In the genomic region with DNA sequence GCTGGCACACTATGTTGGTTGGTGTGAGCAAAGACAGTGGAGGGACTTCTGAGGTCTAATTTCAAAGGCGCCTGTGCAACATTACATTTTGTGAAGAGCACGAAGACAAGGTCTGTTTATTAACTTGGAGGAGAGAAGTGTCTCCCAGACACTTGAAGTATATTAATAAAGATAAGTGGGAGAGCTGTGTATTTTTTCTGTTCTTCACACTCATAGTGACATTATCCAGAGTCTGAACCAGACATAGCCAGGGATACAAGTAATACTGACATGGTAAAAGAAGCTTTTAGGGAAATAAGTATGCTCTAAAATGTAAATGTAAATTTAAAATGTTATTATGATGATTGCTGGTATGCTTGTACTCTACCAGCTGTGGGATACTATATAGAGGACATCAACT, we compare ENCODE assay signal across 17 mouse cellular contexts.
DNase-seq lines count a peak whose midpoint lies in the region; ATAC-seq and TF ChIP-seq lines count a peak whose summit lies in the region.
"Had no signal": no experiment of that assay in that cellular context is flagged by ENCODE, and none has a peak within 500 bp of the region (broad histone marks: within the 10 kb centered on the region; RNA-seq: fewer than 3 reads in every experiment).

No protein-coding gene starts in this region.

- no peak for DNase-seq in heart, postnatal 14 days
- peak; percentile 55 for DNase-seq in MN1 (ENCODE audit: low spot score)
- no peak for DNase-seq in embryonic facial prominence, embryonic 14.5 days (ENCODE audit: low spot score)
- no peak for DNase-seq in cerebellum, adult 2 months
- no peak for DNase-seq in urinary bladder, postnatal 4 days (ENCODE audit: low spot score in 2 of 2)
- DNase-seq: adrenal gland, postnatal 10 days; B cell, adult 2 months; gastrocnemius, postnatal 14 days; kidney, adult 2 months; right cerebral cortex, postnatal 14 days; thymus, postnatal 4 days had no signal

- no peaks in the 10 kb centered on the region for H3K4me1 ChIP-seq in heart, embryonic 16.5 days (ENCODE audit: control insufficient read depth, insufficient read depth, low read length)
- H3K4me1 ChIP-seq in embryonic facial prominence, embryonic 14.5 days (ENCODE audit: control insufficient read depth, insufficient read depth, low read length): peaks cover 35% of the 10 kb centered on the region
- peaks cover 15% of the 10 kb centered on the region for H3K4me1 ChIP-seq in limb, embryonic 15.5 days
- no peaks in the 10 kb centered on the region; the same call in 1 of the 2 replicates for H3K4me1 ChIP-seq in cerebellum, adult 2 months (ENCODE audit: control insufficient read depth, insufficient read depth, low read length)
- H3K4me1 ChIP-seq: forebrain, embryonic 12.5 days; hindbrain, embryonic 15.5 days; neural tube, embryonic 12.5 days had no signal

- H3K4me3 ChIP-seq in heart, embryonic 16.5 days (ENCODE audit: low read length): no peak overlapping the region
- no peak overlapping the region for H3K4me3 ChIP-seq in embryonic facial prominence, embryonic 14.5 days (ENCODE audit: low read depth, low read length)
- H3K4me3 ChIP-seq in limb, embryonic 15.5 days: no peak overlapping the region
- H3K4me3 ChIP-seq in cerebellum, adult 2 months (replicated peaks; ENCODE audit: insufficient read depth, low read depth, low read length): no peak overlapping the region
- H3K4me3 ChIP-seq: forebrain, embryonic 12.5 days; hindbrain, embryonic 15.5 days; neural tube, embryonic 12.5 days had no signal

- ATAC-seq in heart, embryonic 16.5 days (replicated peaks; ENCODE audit: extremely low read depth, insufficient read depth, low FRiP score): no peak
- no peak for ATAC-seq in embryonic facial prominence, embryonic 14.5 days (ENCODE audit: low read depth)
- no peak for ATAC-seq in limb, embryonic 15.5 days (ENCODE audit: insufficient number of reproducible peaks, low FRiP score, low TSS enrichment, low read depth)

- no peak for TF ChIP-seq POLR2A in cerebellum, adult 2 months (IDR thresholded peaks at IDR 0.05; ENCODE audit: borderline replicate concordance, insufficient read depth, low read length)

- H3K9ac ChIP-seq in heart, embryonic 16.5 days (ENCODE audit: low read length): no peak overlapping the region
- H3K9ac ChIP-seq in embryonic facial prominence, embryonic 14.5 days (ENCODE audit: low read depth, low read length): no peak overlapping the region
- H3K9ac ChIP-seq in limb, embryonic 15.5 days: no peak overlapping the region
- H3K9ac ChIP-seq: forebrain, embryonic 12.5 days; hindbrain, embryonic 15.5 days; neural tube, embryonic 12.5 days had no signal

- 0 out of 2 replicates have a peak overlapping the region, but pooled peaks have one; percentile 14 for H3K27ac ChIP-seq in heart, embryonic 16.5 days (ENCODE audit: low read length)
- peak overlapping the region; percentile 91 for H3K27ac ChIP-seq in embryonic facial prominence, embryonic 14.5 days (replicated peaks; ENCODE audit: low read depth, low read length)
- peak overlapping the region; percentile 57; the same call in 1 of the 2 replicates for H3K27ac ChIP-seq in limb, embryonic 15.5 days
- no peak overlapping the region for H3K27ac ChIP-seq in cerebellum, adult 2 months (ENCODE audit: insufficient read depth, low read length)
- H3K27ac ChIP-seq: forebrain, embryonic 12.5 days; hindbrain, embryonic 15.5 days; neural tube, embryonic 12.5 days had no signal

- intact Hi-C loops in heart, postnatal 14 days (cut with DNase I): no loop called here

- no peak for TF ChIP-seq CTCF in cerebellum, adult 2 months (IDR thresholded peaks at IDR 0.05; ENCODE audit: borderline replicate concordance, insufficient read depth, low read depth, low read length)

- no peaks in the 10 kb centered on the region for H3K36me3 ChIP-seq in heart, embryonic 16.5 days (ENCODE audit: control insufficient read depth, insufficient read depth)
- H3K36me3 ChIP-seq in embryonic facial prominence, embryonic 14.5 days (ENCODE audit: control insufficient read depth, insufficient read depth, low read length): no peaks in the 10 kb centered on the region
- no peaks in the 10 kb centered on the region for H3K36me3 ChIP-seq in limb, embryonic 15.5 days
- H3K36me3 ChIP-seq: forebrain, embryonic 12.5 days; hindbrain, embryonic 15.5 days; neural tube, embryonic 12.5 days had no signal

- no peak overlapping the region for H3K4me2 ChIP-seq in heart, embryonic 16.5 days (ENCODE audit: low read depth, low read length)
- H3K4me2 ChIP-seq in embryonic facial prominence, embryonic 14.5 days (ENCODE audit: low read depth, low read length): no peak overlapping the region
- no peak overlapping the region for H3K4me2 ChIP-seq in limb, embryonic 15.5 days
- H3K4me2 ChIP-seq: forebrain, embryonic 12.5 days; hindbrain, embryonic 15.5 days; liver, embryonic 11.5 days; neural tube, embryonic 12.5 days had no signal

- no peaks in the 10 kb centered on the region for H3K27me3 ChIP-seq in heart, embryonic 16.5 days (ENCODE audit: control insufficient read depth, insufficient read depth, low read length)
- H3K27me3 ChIP-seq in embryonic facial prominence, embryonic 14.5 days (replicated peaks; ENCODE audit: control insufficient read depth, insufficient read depth, low read length): no peaks in the 10 kb centered on the region
- no peaks in the 10 kb centered on the region for H3K27me3 ChIP-seq in limb, embryonic 15.5 days
- H3K27me3 ChIP-seq in cerebellum, adult 2 months (ENCODE audit: control insufficient read depth, insufficient read depth, low read length): no peaks in the 10 kb centered on the region
- H3K27me3 ChIP-seq: forebrain, embryonic 12.5 days; hindbrain, embryonic 15.5 days; neural tube, embryonic 12.5 days had no signal

- WGBS in heart, embryonic 16.5 days: 51% methylated on average over 2 of the region's 2 CpGs
- WGBS in embryonic facial prominence, embryonic 14.5 days: 69% methylated on average over 2 of the region's 2 CpGs
- WGBS in limb, embryonic 15.5 days: 70% methylated on average over 2 of the region's 2 CpGs
- WGBS in cerebellum, adult 2 months: 90% methylated on average over 2 of the region's 2 CpGs

- no peaks in the 10 kb centered on the region for H3K9me3 ChIP-seq in heart, embryonic 16.5 days (replicated peaks; ENCODE audit: control insufficient read depth, low read length)
- no peaks in the 10 kb centered on the region for H3K9me3 ChIP-seq in embryonic facial prominence, embryonic 14.5 days (ENCODE audit: control insufficient read depth, low read length)
- no peaks in the 10 kb centered on the region for H3K9me3 ChIP-seq in limb, embryonic 15.5 days
- H3K9me3 ChIP-seq: forebrain, embryonic 12.5 days; hindbrain, embryonic 15.5 days; neural tube, embryonic 12.5 days had no signal
